Mouse (Mus musculus) embryonic facial prominence, embryonic 14.5 days (tissue): ENCODE measurements around the gene 1110059E24Rik. TPM values are rescaled to one million over a fixed set of nuclear protein-coding genes. Genes with fewer than 3 reads are reported as not detected.

Source experiments
- ATAC-seq: fragments of 200-750 bp; cut with Nextera tagmentation; 2 replicates; pipeline ENCODE4 v1.8.0; 2017; ENCODE audit warnings: low read depth, moderate number of reproducible peaks, moderate TSS enrichment
- DNase-seq: peaks from one replicate; pipeline ENCODE4 v3.0.0-alpha.2; 2015; ENCODE audit warnings: low spot score
- H3K27ac ChIP-seq: fragments of 300-500 bp; sonication (generic); replicated peaks from 2 replicates; pipeline ENCODE4 v1.5.1; 2014; ENCODE audit warnings: low read depth, mild to moderate bottlenecking, low read length, moderate library complexity
- H3K27me3 ChIP-seq: fragments of 300-500 bp; sonication (generic); replicated peaks from 2 replicates; pipeline ENCODE4 v1.6.1; 2014; ENCODE audit warnings: low read length; ENCODE audit not compliant: control insufficient read depth, insufficient read depth
- H3K36me3 ChIP-seq: fragments of 300-500 bp; sonication (generic); 2 replicates; pipeline ENCODE4 v1.6.1; 2014; ENCODE audit warnings: low read length, mixed read lengths; ENCODE audit not compliant: control insufficient read depth, insufficient read depth
- H3K4me1 ChIP-seq: fragments of 300-500 bp; sonication (generic); 2 replicates; pipeline ENCODE4 v1.6.1; 2014; ENCODE audit warnings: antibody characterized with exemption, low read length; ENCODE audit not compliant: control insufficient read depth, insufficient read depth
- H3K4me2 ChIP-seq: fragments of 300-500 bp; sonication (generic); 2 replicates; pipeline ENCODE4 v1.6.1; 2014; ENCODE audit warnings: low read depth, mild to moderate bottlenecking, low read length, moderate library complexity, mixed read lengths
- H3K4me3 ChIP-seq: fragments of 300-500 bp; sonication (generic); 2 replicates; pipeline ENCODE4 v1.5.1; 2014; ENCODE audit warnings: low read depth, mild to moderate bottlenecking, low read length
- H3K9ac ChIP-seq: fragments of 300-500 bp; sonication (generic); 2 replicates; pipeline ENCODE4 v1.6.1; 2014; ENCODE audit warnings: low read depth, mild to moderate bottlenecking, low read length, moderate library complexity, mixed read lengths
- H3K9me3 ChIP-seq: fragments of 300-500 bp; sonication (generic); 2 replicates; pipeline ENCODE4 v1.6.1; 2016; ENCODE audit warnings: low read length; ENCODE audit not compliant: control insufficient read depth
- WGBS: fragments of 180-500 bp; shearing (Covaris S2); extraction: QIAGEN DNeasy Blood & Tissue Kit; methylation state at CpG from one replicate; pipeline ENCODE4 v1.1.7; 2014; 5-methylcytosine and 5-hydroxymethylcytosine counted together
- polyA plus RNA-seq: library from polyadenylated mRNA; unstranded; fragments of >200 nt; fragmentation: Nextera tagmentation; extraction: Ambion mirVana; gene quantifications from 2 replicates; pipeline ENCODE4 v1.2.1, GENCODE M21; 2014

1110059E24Rik gene
- polyA plus RNA-seq, result 49.9 and 55.4 TPM in 2 replicates

DNA sequence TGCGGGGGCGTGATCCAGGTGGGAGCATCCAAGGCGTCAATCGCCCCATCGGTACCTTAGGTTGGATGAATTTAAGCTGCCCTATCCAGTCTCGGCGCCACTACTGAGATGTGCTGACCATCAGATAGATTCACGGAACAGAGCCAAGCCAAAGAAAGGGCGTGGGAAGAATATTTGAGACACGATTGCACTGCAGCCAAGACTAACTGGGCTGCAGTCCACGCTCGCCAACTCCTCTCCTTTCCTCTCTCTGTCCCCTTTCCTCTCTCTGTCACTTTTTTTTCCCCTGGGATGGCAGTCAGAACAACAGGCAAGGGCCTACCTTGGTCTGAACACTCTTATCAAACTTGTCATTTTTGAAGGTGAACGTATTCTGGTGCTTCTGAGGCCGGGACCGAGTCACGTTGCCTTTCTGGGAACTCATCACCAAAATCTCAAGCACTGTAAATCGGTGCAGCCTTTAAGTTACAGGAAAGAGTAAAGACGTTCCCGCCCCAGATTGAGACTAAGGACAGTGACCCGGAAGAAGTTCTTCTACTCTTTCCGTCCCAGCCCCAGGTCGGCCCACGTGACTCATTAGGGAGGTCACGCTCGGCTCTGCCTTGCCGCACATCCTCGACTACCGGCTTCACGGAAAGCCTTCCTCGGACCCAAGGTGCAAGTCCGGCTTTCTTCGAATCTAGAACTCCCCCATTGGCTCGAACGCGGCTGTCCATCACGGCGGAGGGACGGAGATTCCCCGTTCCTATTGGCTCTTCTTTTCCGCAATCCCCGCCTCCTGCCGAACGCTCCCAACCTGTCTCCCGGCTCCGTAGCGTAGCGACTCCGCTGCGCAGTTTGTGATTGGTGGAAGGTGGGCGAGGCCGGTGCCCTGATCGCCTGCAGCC lies at the start of gene 1110059E24Rik:
Gene 1110059E24Rik, minus strand, starts transcription at position 692 of the 887 bp plus-strand sequence.
- 7% methylated on average over 50 of the region's 52 CpGs for WGBS
- ATAC-seq, result peak; percentile 99

DNA sequence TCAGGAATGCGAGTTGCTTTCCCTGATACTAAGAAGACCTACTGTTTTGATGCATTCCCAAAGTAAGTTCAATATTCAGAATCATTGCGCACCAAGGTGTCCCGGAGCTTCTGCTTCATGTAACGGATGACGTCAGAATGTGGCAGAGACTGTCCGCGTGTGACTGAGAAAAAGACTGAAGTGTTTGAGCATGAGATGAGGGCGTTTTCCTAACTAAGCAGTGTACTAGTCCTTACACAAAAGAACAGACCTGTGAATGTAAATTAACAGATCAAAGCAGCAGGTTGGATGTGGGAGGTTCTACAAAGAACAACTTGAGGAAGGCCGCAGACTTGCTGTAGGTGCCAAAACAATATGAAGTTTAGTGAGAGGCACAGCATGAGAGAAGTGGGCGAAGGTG lies 28.2 kb upstream of the 1110059E24Rik start:
- H3K36me3 ChIP-seq, result peaks cover 43% of the 10 kb centered on the region
- no peaks in the 10 kb centered on the region for H3K27me3 ChIP-seq
- no peaks in the 10 kb centered on the region for H3K4me1 ChIP-seq
- H3K4me3 ChIP-seq, result no peak overlapping the region
- no peak overlapping the region for H3K27ac ChIP-seq
- WGBS, result 94% methylated on average over 10 of the region's 10 CpGs
- DNase-seq (no peak), ATAC-seq (no peak)
- H3K9ac ChIP-seq, result no peak overlapping the region
- H3K9me3 ChIP-seq, result no peaks in the 10 kb centered on the region
- no peak overlapping the region for H3K4me2 ChIP-seq

More for the DNA sequence above, at the start of gene 1110059E24Rik:
- Histone ChIP-seq H3K9ac (peak within 1 kb of the TSS; percentile 95), H3K27me3 (no peaks in the 10 kb centered on the region), H3K9me3 (no peaks in the 10 kb centered on the region), H3K36me3 (0 out of 2 replicates have a peak, but pooled peaks cover 4% of the 10 kb centered on the region), H3K4me2 (peak within 1 kb of the TSS; percentile 75), H3K27ac (peak within 1 kb of the TSS; percentile 98), H3K4me3 (peak within 1 kb of the TSS; percentile 88), H3K4me1 (peaks cover 22% of the 10 kb centered on the region)
- peak; percentile 98 for DNase-seq

DNA sequence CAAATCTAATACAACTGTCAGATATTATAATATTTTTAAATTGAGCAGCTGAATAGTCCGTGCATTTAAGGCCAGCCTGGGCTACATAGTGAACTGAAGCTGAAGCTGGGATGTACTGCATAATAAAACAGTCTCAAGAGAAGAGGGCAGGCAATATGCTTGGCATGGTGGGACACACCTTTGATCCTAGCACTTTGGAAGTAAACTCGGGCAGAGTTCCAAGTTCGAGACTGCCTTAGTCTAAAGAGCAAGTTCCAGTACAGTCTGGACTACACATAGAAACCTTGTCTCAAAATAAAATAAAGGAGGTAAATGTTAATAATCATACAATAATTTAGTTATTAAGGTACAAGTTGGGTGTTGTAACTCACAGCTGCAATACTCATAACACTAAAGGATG lies 27.3 kb upstream of the 1110059E24Rik start:
- ATAC-seq (no peak), DNase-seq (no peak)
- Histone ChIP-seq H3K27ac (no peak overlapping the region), H3K36me3 (peaks cover 37% of the 10 kb centered on the region), H3K4me2 (no peak overlapping the region), H3K4me1 (no peaks in the 10 kb centered on the region), H3K9me3 (peaks cover 6% of the 10 kb centered on the region), H3K4me3 (no peak overlapping the region), H3K27me3 (no peaks in the 10 kb centered on the region), H3K9ac (no peak overlapping the region)
- WGBS, result 95% methylated on average over 3 of the region's 3 CpGs

DNA sequence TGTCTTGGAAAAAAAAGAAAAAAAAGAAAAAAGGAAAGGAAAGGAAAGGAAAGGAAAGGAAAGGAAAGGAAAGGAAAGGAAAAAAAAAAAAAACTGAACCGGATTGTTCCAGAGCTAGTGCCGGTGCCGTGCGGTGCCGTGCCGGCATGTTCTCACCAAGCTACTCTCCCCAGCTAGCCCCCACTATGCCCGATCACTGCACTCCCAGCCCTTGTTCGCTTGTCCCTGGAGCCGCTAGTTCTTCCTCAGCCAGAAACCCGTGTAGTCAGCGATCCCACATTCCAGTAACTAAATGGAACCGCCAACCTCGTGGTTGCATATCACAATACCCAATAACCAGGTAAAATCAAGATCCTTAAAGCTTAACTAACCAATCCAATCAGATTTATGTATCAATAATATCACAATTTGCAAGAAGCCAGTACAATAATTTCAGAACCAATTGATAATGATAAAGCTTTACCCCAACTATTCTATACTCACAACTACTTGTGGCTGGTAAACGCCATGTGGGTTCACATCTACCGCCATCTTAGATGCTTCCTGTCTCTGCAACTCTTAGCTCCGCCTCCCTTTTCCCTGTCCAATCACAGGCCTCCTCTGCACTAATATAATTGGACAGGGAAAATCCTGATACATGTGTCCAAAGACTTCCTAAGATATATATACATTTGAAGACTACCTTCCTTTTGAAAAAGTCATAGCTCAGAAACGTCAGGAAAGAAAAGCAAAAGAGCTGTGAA lies 21.7 kb upstream of the 1110059E24Rik start:
- ATAC-seq (no peak), DNase-seq (no peak)
- H3K4me3 ChIP-seq, result no peak overlapping the region
- no peaks in the 10 kb centered on the region for H3K27me3 ChIP-seq
- no peak overlapping the region for H3K27ac ChIP-seq
- H3K9me3 ChIP-seq, result peaks cover 18% of the 10 kb centered on the region
- H3K36me3 ChIP-seq, result peaks cover 10% of the 10 kb centered on the region
- no peak overlapping the region for H3K9ac ChIP-seq
- H3K4me1 ChIP-seq, result no peaks in the 10 kb centered on the region
- no peak overlapping the region for H3K4me2 ChIP-seq
- WGBS, result 97% methylated on average over 17 of the region's 17 CpGs

DNA sequence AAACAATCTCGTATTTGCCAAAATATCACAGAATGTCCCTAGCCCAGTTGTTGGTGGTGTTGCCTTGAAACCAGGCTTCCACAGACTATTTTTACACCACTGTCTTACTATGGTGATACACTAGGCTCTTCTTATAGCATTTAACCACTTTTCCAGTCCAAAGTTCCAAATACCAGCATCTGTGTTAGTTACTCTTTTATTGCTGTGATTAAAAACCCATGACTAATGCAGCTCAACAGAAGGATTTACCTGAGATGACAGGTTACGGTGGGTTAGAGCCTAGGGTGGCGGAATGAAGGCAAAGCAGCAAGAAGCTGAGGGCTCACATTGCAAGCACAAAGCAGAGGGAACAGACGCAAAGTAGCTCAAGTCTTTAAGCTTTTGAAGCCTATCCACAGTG lies 16.9 kb upstream of the 1110059E24Rik start:
- WGBS, result 79% methylated on average over 4 of the region's 4 CpGs

DNA sequence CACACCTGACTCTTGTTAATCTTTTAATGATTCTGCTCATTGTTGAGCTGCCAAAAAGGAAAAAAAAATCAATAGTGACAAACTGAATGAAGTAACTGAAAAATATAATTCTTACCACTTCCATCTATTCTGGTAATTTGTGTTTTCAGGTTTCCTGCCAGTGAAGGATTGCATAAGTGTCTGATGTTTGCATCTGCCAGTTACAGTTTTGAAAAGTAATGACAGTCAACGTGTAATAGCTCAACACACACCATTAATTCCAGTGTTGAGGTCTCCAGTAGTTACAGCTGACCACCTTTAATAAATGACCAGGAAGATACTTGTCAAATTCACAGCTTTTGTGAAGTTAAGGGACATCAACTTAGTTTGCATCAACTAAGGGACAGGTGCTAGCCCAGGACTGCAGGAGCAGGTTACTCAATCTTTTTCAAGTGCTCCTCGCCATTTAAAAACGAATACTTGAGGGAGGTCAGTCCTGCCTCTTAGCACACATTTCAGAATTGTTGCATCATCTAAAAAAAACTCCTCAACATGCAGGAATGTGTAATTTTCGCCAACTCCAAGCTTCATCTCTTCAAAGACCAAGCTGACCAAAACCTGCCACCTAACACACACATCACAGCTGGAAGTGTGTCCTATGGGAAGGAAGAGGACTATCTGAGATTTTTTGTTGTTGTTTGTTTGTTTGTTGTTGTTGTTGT lies 11.1 kb upstream of the 1110059E24Rik start:
- Histone ChIP-seq H3K4me3 (no peak overlapping the region), H3K9ac (no peak overlapping the region), H3K4me1 (no peaks in the 10 kb centered on the region), H3K4me2 (no peak overlapping the region), H3K36me3 (no peaks in the 10 kb centered on the region), H3K9me3 (no peaks in the 10 kb centered on the region), H3K27me3 (no peaks in the 10 kb centered on the region), H3K27ac (no peak overlapping the region)
- DNase-seq, result no peak
- ATAC-seq, result no peak
- WGBS, result 78% methylated on average over 4 of the region's 4 CpGs

More for the DNA sequence above, 16.9 kb upstream of the 1110059E24Rik start:
- no peaks in the 10 kb centered on the region for H3K4me1 ChIP-seq
- H3K4me3 ChIP-seq, result no peak overlapping the region
- peaks cover 8% of the 10 kb centered on the region for H3K9me3 ChIP-seq
- H3K27ac ChIP-seq, result no peak overlapping the region
- H3K27me3 ChIP-seq, result no peaks in the 10 kb centered on the region
- no peak overlapping the region for H3K9ac ChIP-seq
- no peak overlapping the region for H3K4me2 ChIP-seq
- ATAC-seq, result no peak
- H3K36me3 ChIP-seq, result no peaks in the 10 kb centered on the region
- no peak for DNase-seq

DNA sequence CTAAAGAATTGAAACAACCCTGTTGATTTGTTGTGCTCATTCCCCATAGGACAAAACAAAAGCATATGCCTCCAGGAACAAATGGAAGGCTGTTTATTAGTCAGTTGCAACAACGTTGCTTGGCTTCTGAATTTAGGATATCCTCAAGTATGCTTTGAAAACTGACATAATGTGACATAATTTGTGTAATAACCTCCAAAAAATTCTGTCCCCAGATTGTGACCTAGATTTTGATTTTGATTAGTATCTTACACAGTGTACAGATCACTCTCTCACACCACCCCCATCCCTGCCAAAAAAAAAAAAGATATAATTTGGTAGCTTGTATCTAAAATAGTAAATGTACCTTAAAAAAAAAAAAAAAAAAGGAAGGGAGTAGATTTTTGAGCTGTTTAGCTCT lies 8.0 kb upstream of the 1110059E24Rik start:
- ATAC-seq, result no peak

DNA sequence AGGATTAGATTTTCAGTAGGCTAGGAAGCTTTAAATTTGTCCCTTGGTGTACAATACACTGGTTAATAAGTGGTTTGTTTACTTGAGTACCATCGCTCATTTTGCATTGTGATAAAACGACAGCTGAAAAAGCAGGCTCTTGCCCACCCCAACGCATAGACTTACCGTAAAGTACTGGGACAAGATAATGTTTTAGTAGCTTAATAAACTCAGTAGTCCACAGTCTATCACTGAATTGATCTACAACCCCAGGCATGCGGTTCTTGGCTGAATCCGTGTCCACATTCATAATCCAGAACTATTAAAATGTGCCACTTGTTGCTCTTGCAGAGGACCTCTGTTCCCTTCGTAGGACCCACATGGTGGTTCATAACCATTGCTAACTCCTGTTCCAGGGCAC lies 2.0 kb upstream of the 1110059E24Rik start:
- no peak for ATAC-seq
- Histone ChIP-seq H3K4me2 (peak overlapping the region; percentile 75), H3K36me3 (0 out of 2 replicates have a peak, but pooled peaks cover 4% of the 10 kb centered on the region), H3K4me3 (peak overlapping the region; percentile 88), H3K27me3 (no peaks in the 10 kb centered on the region), H3K9ac (peak overlapping the region; percentile 95; the same call in 1 of the 2 replicates), H3K4me1 (peaks cover 18% of the 10 kb centered on the region), H3K9me3 (no peaks in the 10 kb centered on the region), H3K27ac (no peak overlapping the region)
- DNase-seq, result no peak
- WGBS, result 77% methylated on average over 7 of the region's 7 CpGs

More for the DNA sequence above, 8.0 kb upstream of the 1110059E24Rik start:
- H3K9ac ChIP-seq, result no peak overlapping the region
- no peak overlapping the region for H3K27ac ChIP-seq
- no peak for DNase-seq
- no peaks in the 10 kb centered on the region for H3K4me1 ChIP-seq
- no peak overlapping the region for H3K4me2 ChIP-seq
- 74% methylated on average over 1 of the region's 1 CpGs for WGBS
- H3K9me3 ChIP-seq, result no peaks in the 10 kb centered on the region
- no peak overlapping the region for H3K4me3 ChIP-seq
- H3K27me3 ChIP-seq, result no peaks in the 10 kb centered on the region
- 0 out of 2 replicates have a peak, but pooled peaks cover 4% of the 10 kb centered on the region for H3K36me3 ChIP-seq
